Mouse (Mus musculus): ENCODE results near the gene Wfdc3.
"Not testable (repeated sequence)": the region's sequence is repeated elsewhere in the genome, so short reads cannot be mapped to it uniquely, and the experiment has no call there.

Gene Wfdc3

DNA sequence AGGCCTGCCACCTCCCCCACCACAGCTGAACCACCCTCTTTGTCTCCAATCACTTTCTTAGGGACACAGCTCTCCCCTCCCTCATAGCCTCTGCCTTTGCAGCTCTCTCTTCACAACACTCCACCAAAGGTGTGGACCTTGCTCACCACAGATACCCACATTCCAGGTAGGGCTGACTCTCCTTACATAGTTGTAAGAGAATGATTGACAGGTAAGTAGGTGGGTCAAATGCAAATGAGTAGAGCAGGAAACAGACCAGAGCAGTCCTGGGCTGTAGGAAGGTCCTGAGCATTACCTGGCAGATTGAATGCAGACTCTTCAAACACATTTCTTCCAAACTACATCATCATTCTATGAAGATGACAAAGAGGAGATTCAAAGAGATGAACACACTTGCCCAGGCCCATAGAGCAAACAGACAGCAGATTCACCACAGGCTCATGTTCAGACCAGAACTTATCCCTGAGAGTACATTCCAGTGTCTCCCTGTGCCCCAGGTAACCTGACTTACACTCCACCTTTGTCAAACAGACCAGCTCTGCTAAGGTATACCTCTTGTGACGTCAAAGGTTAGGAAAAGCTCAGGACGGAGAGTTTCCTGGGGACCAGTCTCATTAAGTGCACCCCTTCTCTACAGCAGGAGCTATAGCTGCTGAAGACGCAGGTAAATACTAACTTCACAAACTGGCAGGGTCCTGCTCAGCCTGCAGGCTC is 8.2 kb downstream of the Wfdc3 start:
- DNase-seq (ENCODE audit: low spot score in 2 of 2): no peak

GRCm38 (mm10) chr2:164735446-164735845 is 10.3 kb downstream of the Wfdc3 start:
- no peak for DNase-seq (ENCODE audit: low spot score in 2 of 2)

DNA sequence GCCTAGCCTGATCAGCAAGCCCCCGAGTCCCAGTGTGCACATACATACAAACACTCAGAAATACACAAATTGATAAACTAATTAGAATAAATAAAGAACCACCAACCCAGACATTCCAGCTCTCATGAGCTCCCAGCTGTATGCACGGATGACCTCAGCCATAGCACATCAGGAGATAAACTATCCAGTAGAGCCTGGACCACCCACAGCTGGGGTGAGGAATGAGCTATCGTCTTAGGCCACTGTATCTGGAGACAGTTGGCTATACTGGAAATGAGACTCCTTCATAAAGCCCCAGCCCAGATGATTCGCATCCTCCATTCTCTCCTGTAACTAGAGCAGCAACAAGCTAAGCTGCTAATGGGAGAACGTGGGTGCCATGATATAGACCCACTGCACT is 10.9 kb downstream of the Wfdc3 start:
- no peak for DNase-seq (ENCODE audit: low spot score in 2 of 2)

DNA sequence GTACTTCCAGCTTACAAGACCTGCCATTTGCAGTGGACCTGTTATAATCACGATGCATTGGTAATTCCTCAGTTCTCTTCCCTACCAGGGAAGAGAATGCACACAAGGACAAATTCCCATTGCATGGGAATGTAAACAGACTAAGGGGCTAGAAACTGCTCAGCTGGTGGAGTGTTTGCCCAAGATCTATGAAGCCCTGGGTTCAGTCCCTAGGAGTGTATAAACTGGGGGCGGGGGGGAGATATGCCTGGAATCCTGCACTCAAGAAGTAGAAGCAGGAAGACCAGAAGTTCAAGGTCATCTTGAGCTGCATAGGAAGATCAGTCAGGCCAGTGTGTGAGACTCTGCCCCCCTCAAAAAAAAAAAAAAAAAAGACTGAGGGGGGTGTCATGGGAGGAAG is 12.5 kb downstream of the Wfdc3 start:
- no peak for DNase-seq (ENCODE audit: low spot score in 2 of 2)

GRCm38 (mm10) chr2:164731719-164732118 is 14.0 kb downstream of the Wfdc3 start:
- no peak for DNase-seq (ENCODE audit: low spot score in 2 of 2)

- DNase-seq (ENCODE audit: low spot score in 2 of 2): peak; percentile 32 to 44
Observed at GRCm38 (mm10) chr2:164725895-164726619, 19.7 kb downstream of the Wfdc3 start.

DNA sequence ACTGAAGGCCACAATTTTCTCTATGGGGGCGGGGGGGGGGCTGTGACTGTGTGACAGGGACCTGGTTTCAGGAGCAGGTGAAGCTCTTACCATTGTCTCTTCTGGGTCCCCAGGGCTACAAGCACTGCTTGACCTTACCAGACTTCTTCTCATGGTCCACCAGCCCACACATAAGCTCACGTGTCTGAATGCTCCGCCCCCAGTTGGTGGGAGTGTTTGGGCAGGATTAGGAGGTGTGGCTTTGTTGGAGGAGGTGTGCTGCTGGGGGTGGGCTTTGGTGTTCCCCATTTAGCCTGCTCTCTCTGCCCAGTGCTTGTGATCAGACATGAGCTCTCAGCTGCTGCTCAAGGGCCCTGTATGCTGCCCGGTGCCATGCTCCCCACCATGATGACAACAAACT is 22.5 kb downstream of the Wfdc3 start:
- DNase-seq (ENCODE audit: low spot score in 2 of 2): no peak

DNA sequence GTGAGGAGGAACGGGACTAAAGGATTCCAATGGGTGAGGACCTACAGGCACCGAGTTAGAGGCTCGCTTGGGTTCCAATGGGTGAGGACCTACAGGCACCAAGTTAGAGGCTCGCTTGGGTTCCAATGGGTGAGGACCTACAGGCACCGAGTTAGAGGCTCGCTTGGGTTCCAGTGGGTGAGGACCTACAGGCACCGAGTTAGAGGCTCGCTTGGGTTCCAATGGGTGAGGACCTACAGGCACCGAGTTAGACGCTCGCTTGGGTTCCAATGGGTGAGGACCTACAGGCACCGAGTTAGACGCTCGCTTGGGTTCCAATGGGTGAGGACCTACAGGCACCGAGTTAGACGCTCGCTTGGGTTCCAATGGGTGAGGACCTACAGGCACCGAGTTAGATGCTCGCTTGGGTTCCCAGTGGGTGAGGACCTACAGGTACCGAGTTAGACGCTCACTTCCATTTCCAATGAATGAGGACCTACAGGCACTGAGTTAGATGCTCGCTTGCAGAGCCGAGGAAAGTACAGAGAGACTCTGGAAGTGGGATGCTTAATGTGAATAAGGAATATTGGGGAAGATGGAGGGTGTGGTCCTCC is 29.4 kb downstream of the Wfdc3 start:
- DNase-seq (ENCODE audit: low spot score in 2 of 2): not testable (repeated sequence)

DNA sequence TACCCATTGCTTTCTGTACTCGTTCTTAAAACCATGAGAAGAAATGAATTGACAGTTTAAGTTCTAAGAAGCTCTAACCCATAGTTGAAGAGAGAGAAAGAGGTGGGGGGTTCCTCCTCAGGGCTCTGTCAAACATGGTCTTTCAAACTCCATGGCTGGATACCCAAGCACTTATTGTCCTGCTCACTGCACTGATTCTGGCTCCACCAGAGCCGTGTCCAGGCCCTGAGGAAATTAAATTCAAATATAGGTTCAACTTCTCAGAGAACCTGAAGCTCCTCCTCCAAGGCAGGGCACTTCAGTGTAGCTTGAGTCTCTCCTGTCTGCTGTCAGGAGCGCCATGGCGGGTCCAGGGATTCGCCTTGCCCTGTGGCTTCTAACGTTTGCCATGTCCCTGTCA is 30.7 kb downstream of the Wfdc3 start, which contains the start of gene Spint5:
Gene Spint5 (plus strand): TSS at position 301 of the 400 bp plus-strand sequence.
- no peak for DNase-seq (ENCODE audit: low spot score in 2 of 2)

DNA sequence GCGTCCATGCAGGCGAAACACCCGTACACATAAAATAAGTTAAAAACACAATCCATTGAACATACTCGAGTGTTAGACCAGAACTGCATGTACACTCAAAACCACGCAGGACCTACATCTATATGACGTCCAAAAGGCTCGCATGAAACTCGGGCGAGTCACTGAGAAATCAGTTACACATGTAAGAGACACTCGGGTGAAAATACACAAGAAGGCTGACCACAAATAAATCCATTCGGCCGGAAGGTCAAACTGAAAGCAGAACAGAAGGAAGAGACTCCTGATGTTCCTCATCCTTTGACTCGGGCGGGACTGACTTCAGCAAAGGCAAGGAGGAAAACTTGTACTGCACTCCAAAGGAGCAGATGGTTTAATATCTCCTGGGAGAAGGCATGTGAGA is 39.7 kb downstream of the Wfdc3 start:
- no peak for DNase-seq (ENCODE audit: low spot score in 2 of 2)

DNA sequence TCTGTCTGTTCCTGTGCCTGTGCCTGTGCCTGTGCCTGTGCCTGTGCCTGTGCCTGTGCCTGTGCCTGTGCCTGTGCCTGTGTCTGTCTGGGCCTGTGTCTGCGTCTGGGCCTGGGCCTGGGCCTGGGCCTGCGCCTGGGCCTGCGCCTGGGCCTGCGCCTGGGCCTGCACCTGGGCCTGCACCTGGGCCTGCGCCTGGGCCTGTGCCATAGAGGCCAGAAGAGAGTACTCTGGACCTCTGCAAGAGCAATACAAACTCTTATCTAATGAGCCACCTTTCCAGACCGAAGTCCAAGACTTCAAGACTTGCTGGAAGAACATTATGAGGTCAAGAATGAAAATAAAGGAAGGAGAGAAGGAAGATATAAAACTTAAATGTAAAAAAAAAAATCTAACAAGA is 40.4 kb downstream of the Wfdc3 start:
- no peak for DNase-seq (ENCODE audit: low spot score in 2 of 2)

DNA sequence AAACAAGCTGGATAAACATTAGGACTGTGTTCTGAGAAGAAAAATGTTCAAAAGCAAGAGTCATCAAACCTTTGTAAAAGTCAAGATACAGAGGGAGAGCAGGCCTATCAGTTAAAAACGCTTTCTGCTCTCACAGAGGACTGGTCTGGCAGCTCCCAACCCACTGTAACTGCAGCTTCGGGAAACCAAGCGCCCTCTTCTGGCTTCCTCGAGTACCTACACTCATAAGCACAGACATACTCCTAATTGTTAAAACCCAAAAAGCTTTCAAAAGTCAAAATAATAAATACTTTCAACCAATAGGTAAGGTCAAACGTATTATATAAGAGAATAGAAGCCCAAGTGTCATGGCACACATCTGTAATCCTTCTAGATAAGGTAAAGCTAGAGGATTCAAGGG is 41.5 kb downstream of the Wfdc3 start:
- no peak for DNase-seq (ENCODE audit: low spot score in 2 of 2)

- DNase-seq (ENCODE audit: low spot score in 2 of 2): no peak
Observed at GRCm38 (mm10) chr2:164701761-164702160, 44.0 kb downstream of the Wfdc3 start.

DNA sequence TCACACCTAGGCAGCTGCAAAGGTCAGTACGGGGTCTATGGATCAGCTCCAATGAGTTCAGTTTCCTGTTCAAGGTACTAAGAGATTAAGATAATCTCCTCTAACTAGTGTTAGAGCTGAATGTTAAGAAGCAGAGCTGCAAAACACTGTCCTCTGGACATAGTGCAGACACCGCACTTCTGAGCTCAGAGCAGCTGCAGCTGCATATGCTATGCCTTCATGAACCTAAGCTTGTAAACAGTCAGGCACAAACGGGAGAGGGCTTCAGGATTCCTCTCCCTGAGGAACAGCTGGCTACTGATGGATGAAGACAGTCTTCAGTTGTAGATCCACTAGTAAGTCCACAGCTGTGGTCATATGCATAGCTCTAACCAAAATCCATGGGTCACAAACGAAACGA is 44.8 kb downstream of the Wfdc3 start:
- no peak for DNase-seq (ENCODE audit: low spot score in 2 of 2)

- no peak for DNase-seq (ENCODE audit: low spot score in 2 of 2)
Observed at GRCm38 (mm10) chr2:164698201-164698600, 47.5 kb downstream of the Wfdc3 start, which contains the start of gene Spint4. Spint4 (plus strand) TSS chr2:164698501.

DNA sequence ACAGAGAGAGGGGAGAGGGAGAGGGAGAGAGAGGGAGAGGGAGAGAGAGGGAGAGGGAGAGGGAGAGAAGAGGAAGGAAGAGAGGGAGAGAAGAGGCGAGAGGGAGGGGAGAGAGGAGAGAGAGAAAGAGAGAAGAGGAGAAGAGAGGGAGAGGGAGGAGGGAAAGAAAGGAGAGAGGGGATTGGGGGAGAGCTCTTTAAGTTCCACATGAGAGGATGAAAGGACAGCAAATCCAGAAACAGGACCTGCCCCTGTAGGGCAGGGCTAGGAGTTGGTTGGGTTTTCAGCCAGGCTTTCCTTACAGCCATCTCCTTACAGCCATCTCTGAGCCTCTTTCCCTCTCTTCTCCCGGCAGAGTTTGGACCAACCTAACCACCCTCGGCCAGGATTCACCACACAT is 60.9 kb downstream of the Wfdc3 start, which contains the start of gene Wfdc13:
Gene Wfdc13 (plus strand): TSS at position 301 of the 400 bp plus-strand sequence.
- DNase-seq (ENCODE audit: low spot score in 2 of 2): no peak

Measured in frontal cortex, postnatal 25 days (tissue).